Mouse (Mus musculus): ENCODE measurements around the gene Elk4. TPM values are rescaled to one million over a fixed set of nuclear protein-coding genes. Genes with fewer than 3 reads are reported as not detected.

Elk4 gene
- total and polyA plus RNA-seq, 2 experiments: 17.2 to 39.4 TPM

DNA sequence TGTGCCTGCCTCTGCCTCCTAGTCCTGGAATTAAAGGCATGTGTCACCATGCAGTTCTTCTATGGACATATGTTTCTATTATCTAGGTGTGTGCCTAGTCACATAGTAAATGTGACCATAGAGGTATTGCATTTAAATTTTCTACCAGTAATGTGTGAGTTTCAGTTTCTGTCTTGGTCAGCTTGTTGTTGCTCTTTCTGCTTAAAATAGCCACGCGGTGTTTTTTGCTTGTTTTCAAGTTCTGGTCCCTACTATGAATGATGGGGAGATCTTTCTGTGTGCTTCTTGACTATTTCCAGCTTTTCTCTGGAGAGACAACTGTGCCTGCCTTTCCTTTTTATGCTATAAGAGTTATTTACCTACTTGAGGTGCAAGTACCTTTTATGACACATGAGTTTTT, 4.4 kb downstream of the Elk4 start:
- Histone ChIP-seq H3K27me3 (ENCODE audit: control insufficient read depth, insufficient read depth, low read length) (no peaks in the 10 kb centered on the region), H3K27ac (replicated peaks; ENCODE audit: insufficient read depth, low read depth, low read length) (no peak overlapping the region), H3K9ac (ENCODE audit: low read depth, low read length) (no peak overlapping the region), H3K4me1 (ENCODE audit: control insufficient read depth, insufficient read depth, low read length) (peaks cover 25% of the 10 kb centered on the region), H3K4me3 (ENCODE audit: insufficient read depth, low read depth, low read length) (no peak overlapping the region), H3K79me2 (ENCODE audit: control insufficient read depth, insufficient read depth, low read length) (peaks cover 31% of the 10 kb centered on the region), H3K36me3 (ENCODE audit: control insufficient read depth, insufficient read depth, low read length) (peaks cover 13% of the 10 kb centered on the region; the same call in 1 of the 2 replicates)
- TF ChIP-seq POLR2A (IDR thresholded peaks at IDR 0.05; ENCODE audit: extremely low read depth, insufficient read depth, low read length) (no peak), CTCF (IDR thresholded peaks at IDR 0.05; ENCODE audit: low read depth, low read length) (no peak)
- WGBS: 33% methylated on average over 2 of the region's 2 CpGs
- DNase-seq (ENCODE audit: extremely low read depth, low read depth, low spot score): no peak

DNA sequence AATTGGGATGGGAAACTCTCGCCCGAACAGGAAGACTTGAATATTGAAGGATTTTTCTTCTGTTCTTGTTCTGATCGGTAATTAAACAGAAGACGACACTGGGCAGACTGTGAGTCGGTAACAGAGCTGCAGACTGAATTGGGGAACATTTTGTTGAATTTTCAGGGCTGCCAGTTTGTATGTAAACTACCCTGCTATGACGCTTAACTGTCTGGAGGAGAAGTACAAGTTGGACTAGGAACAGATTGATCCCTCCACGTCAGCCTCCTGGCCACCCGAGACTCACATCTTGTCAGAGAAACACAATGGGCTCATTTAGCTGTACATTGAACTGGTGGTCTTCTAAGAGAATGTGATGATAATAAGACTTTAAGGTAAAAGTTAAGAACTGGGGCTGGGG, 5.5 kb downstream of the Elk4 start:
- no peak overlapping the region for H3K9ac ChIP-seq (ENCODE audit: low read depth, low read length)
- H3K4me3 ChIP-seq (ENCODE audit: insufficient read depth, low read depth, low read length): no peak overlapping the region
- H3K79me2 ChIP-seq (ENCODE audit: control insufficient read depth, insufficient read depth, low read length): peaks cover 31% of the 10 kb centered on the region
- DNase-seq (ENCODE audit: extremely low read depth, low read depth, low spot score): no peak
- no peaks in the 10 kb centered on the region for H3K27me3 ChIP-seq (ENCODE audit: control insufficient read depth, insufficient read depth, low read length)
- peaks cover 25% of the 10 kb centered on the region for H3K4me1 ChIP-seq (ENCODE audit: control insufficient read depth, insufficient read depth, low read length)
- WGBS: 85% methylated on average over 8 of the region's 8 CpGs
- H3K36me3 ChIP-seq (ENCODE audit: control insufficient read depth, insufficient read depth, low read length): peaks cover 23% of the 10 kb centered on the region
- TF ChIP-seq POLR2A (IDR thresholded peaks at IDR 0.05; ENCODE audit: extremely low read depth, insufficient read depth, low read length): no peak
- no peak for TF ChIP-seq CTCF (IDR thresholded peaks at IDR 0.05; ENCODE audit: low read depth, low read length)
- H3K27ac ChIP-seq (replicated peaks; ENCODE audit: insufficient read depth, low read depth, low read length): no peak overlapping the region

DNA sequence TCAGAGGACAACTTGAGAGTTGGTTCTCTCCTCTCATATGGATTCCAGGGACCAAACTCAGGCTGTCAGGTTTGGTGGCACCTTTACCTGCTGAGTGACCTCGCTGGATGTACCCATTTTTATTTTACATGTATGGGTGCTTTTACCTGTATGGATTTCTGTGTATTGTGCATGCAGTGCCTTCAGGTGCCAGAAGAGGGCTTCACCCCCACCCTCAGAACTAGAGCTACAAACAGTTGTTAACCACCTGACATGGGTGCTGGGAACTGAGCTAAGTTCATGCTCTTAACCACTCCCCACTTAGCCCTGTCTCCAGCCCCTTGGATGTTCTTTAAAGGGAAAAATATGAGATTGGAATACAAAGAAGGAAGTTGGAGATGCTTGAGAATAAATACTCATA, 7.4 kb downstream of the Elk4 start:
- H3K27ac ChIP-seq (replicated peaks; ENCODE audit: insufficient read depth, low read depth, low read length): no peak overlapping the region
- DNase-seq (ENCODE audit: extremely low read depth, low read depth, low spot score): no peak
- H3K36me3 ChIP-seq (ENCODE audit: control insufficient read depth, insufficient read depth, low read length): peaks cover 40% of the 10 kb centered on the region
- WGBS: 96% methylated on average over 1 of the region's 1 CpGs
- peaks cover 23% of the 10 kb centered on the region for H3K79me2 ChIP-seq (ENCODE audit: control insufficient read depth, insufficient read depth, low read length)
- H3K9ac ChIP-seq (ENCODE audit: low read depth, low read length): no peak overlapping the region
- no peaks in the 10 kb centered on the region for H3K27me3 ChIP-seq (ENCODE audit: control insufficient read depth, insufficient read depth, low read length)
- TF ChIP-seq POLR2A (IDR thresholded peaks at IDR 0.05; ENCODE audit: extremely low read depth, insufficient read depth, low read length) (no peak), CTCF (IDR thresholded peaks at IDR 0.05; ENCODE audit: low read depth, low read length) (peak; percentile 40; the same call in 1 of the 2 replicates)
- H3K4me1 ChIP-seq (ENCODE audit: control insufficient read depth, insufficient read depth, low read length): peaks cover 18% of the 10 kb centered on the region
- H3K4me3 ChIP-seq (ENCODE audit: insufficient read depth, low read depth, low read length): no peak overlapping the region

DNA sequence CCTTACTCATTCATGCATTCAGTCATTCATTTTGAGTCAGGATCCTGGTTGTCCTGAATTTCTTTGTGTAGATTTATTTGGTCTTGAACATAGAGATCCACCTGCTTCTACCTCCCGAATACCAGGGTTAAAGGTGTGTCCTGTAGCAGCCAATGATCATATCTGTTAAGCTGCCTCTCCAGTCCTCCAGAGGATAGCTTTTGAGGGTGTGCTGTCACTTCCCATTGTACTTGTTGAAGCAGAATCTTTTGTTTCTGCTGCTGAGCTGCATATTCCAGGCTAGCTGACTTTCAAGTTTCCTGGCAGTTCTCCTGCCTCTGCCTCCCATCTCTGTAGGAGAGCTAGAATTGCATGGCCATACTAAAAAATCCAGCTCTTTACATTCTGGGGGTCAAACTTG, 9.3 kb downstream of the Elk4 start:
- H3K27ac ChIP-seq (replicated peaks; ENCODE audit: insufficient read depth, low read depth, low read length): no peak overlapping the region
- H3K9ac ChIP-seq (ENCODE audit: low read depth, low read length): no peak overlapping the region
- no peaks in the 10 kb centered on the region for H3K27me3 ChIP-seq (ENCODE audit: control insufficient read depth, insufficient read depth, low read length)
- H3K36me3 ChIP-seq (ENCODE audit: control insufficient read depth, insufficient read depth, low read length): peaks cover 55% of the 10 kb centered on the region
- peaks cover 4% of the 10 kb centered on the region for H3K4me1 ChIP-seq (ENCODE audit: control insufficient read depth, insufficient read depth, low read length)
- 84% methylated on average over 1 of the region's 1 CpGs for WGBS
- H3K4me3 ChIP-seq (ENCODE audit: insufficient read depth, low read depth, low read length): no peak overlapping the region
- no peak for TF ChIP-seq POLR2A (IDR thresholded peaks at IDR 0.05; ENCODE audit: extremely low read depth, insufficient read depth, low read length)
- no peak for TF ChIP-seq CTCF (IDR thresholded peaks at IDR 0.05; ENCODE audit: low read depth, low read length)
- DNase-seq (ENCODE audit: extremely low read depth, low read depth, low spot score): no peak
- peaks cover 15% of the 10 kb centered on the region for H3K79me2 ChIP-seq (ENCODE audit: control insufficient read depth, insufficient read depth, low read length)

DNA sequence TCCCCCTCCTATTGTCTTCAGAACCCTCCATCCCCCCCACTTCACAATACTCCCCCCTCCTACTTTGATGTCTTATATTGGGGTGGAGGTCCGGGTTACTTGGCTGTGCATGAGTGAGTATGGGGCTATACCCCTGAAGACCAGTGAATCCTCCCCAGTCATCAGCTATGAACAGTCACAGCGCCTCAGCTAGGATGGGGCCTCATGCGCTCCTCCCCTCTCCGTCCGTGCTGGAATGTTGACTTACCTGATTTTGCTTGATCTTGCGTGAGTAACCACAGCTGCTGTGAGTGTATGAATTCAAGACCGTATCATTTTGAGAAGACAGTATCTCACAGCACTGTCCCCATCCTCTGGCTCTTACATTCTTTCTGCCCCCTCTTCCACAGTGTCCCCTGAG, 12.5 kb downstream of the Elk4 start:
- 91% methylated on average over 7 of the region's 7 CpGs for WGBS
- no peaks in the 10 kb centered on the region for H3K27me3 ChIP-seq (ENCODE audit: control insufficient read depth, insufficient read depth, low read length)

DNA sequence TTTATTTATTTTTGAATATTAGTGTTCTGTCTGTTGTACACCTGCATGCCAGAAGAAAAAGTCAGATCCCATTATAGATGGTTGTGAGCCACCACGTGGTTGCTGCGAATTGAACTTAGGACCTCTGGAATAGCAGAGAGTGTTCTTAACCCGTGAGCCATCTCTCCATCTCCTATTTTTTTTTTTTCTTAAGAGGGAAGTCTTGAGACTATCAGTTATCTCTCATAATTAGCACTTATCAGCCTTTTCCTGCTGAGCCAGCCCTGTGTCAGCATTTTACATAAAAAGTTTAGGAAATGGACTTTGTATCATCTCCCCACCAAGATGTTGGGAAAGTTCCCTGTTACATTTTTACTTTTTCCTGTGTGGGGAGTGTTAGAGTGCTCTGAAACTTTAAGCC, 14.7 kb downstream of the Elk4 start:
- no peak overlapping the region for H3K27ac ChIP-seq (replicated peaks; ENCODE audit: insufficient read depth, low read depth, low read length)
- no peak for TF ChIP-seq POLR2A (IDR thresholded peaks at IDR 0.05; ENCODE audit: extremely low read depth, insufficient read depth, low read length)
- no peak for TF ChIP-seq CTCF (IDR thresholded peaks at IDR 0.05; ENCODE audit: low read depth, low read length)
- H3K27me3 ChIP-seq (ENCODE audit: control insufficient read depth, insufficient read depth, low read length): no peaks in the 10 kb centered on the region
- no peaks in the 10 kb centered on the region for H3K4me1 ChIP-seq (ENCODE audit: control insufficient read depth, insufficient read depth, low read length)
- no peak overlapping the region for H3K9ac ChIP-seq (ENCODE audit: low read depth, low read length)
- peaks cover 6% of the 10 kb centered on the region; the same call in 1 of the 2 replicates for H3K79me2 ChIP-seq (ENCODE audit: control insufficient read depth, insufficient read depth, low read length)
- DNase-seq (ENCODE audit: extremely low read depth, low read depth, low spot score): peak; percentile 60
- 32% methylated on average over 3 of the region's 3 CpGs for WGBS
- H3K4me3 ChIP-seq (ENCODE audit: insufficient read depth, low read depth, low read length): no peak overlapping the region
- peaks cover 62% of the 10 kb centered on the region for H3K36me3 ChIP-seq (ENCODE audit: control insufficient read depth, insufficient read depth, low read length)

More for the DNA sequence above, 12.5 kb downstream of the Elk4 start:
- Histone ChIP-seq H3K4me3 (ENCODE audit: insufficient read depth, low read depth, low read length) (no peak overlapping the region), H3K79me2 (ENCODE audit: control insufficient read depth, insufficient read depth, low read length) (peaks cover 4% of the 10 kb centered on the region; the same call in 1 of the 2 replicates), H3K9ac (ENCODE audit: low read depth, low read length) (no peak overlapping the region), H3K36me3 (ENCODE audit: control insufficient read depth, insufficient read depth, low read length) (peaks cover 71% of the 10 kb centered on the region), H3K27ac (replicated peaks; ENCODE audit: insufficient read depth, low read depth, low read length) (no peak overlapping the region), H3K4me1 (ENCODE audit: control insufficient read depth, insufficient read depth, low read length) (no peaks in the 10 kb centered on the region)
- TF ChIP-seq CTCF (IDR thresholded peaks at IDR 0.05; ENCODE audit: low read depth, low read length) (no peak), POLR2A (IDR thresholded peaks at IDR 0.05; ENCODE audit: extremely low read depth, insufficient read depth, low read length) (no peak)
- no peak for DNase-seq (ENCODE audit: extremely low read depth, low read depth, low spot score)
